Mouse (Mus musculus) neural tube, embryonic 15.5 days (tissue): ENCODE measurements at regions not wholly inside any gene's neighbourhood (a gene's known extent, or its start where the extent isn't known, plus 50 kb on each side); places are given as distances from the start of the nearest gene placed in this dataset.
"Not testable (repeated sequence)": the region's sequence is repeated elsewhere in the genome, so short reads cannot be mapped to it uniquely, and the experiment has no call there.

Experiments used
- ATAC-seq: fragments of 200-750 bp; cut with Nextera tagmentation; 2 replicates; pipeline ENCODE4 v1.8.0; 2017; ENCODE audit warnings: mild to moderate bottlenecking, moderate TSS enrichment, moderate library complexity; ENCODE audit not compliant: low FRiP score
- H3K27ac ChIP-seq: fragments of 300-500 bp; sonication (generic); replicated peaks from 2 replicates; pipeline ENCODE4 v1.5.1; 2015; ENCODE audit warnings: mild to moderate bottlenecking, inconsistent platforms
- H3K27me3 ChIP-seq: fragments of 300-500 bp; sonication (generic); replicated peaks from 2 replicates; pipeline ENCODE4 v1.6.1; 2015; ENCODE audit warnings: inconsistent platforms
- H3K36me3 ChIP-seq: fragments of 300-500 bp; sonication (generic); 2 replicates; pipeline ENCODE4 v1.6.1; 2015; ENCODE audit warnings: inconsistent platforms
- H3K4me1 ChIP-seq: fragments of 300-500 bp; sonication (generic); 2 replicates; pipeline ENCODE4 v1.6.1; 2015; ENCODE audit warnings: inconsistent platforms
- H3K4me2 ChIP-seq: fragments of 300-500 bp; sonication (generic); 2 replicates; pipeline ENCODE4 v1.6.1; 2015; ENCODE audit warnings: inconsistent platforms, mild to moderate bottlenecking, moderate library complexity
- H3K4me3 ChIP-seq: fragments of 300-500 bp; sonication (generic); replicated peaks from 2 replicates; pipeline ENCODE4 v1.5.1; 2015; ENCODE audit warnings: mild to moderate bottlenecking, inconsistent platforms
- H3K9ac ChIP-seq: fragments of 300-500 bp; sonication (generic); replicated peaks from 2 replicates; pipeline ENCODE4 v1.6.1; 2015; ENCODE audit warnings: mild to moderate bottlenecking, inconsistent platforms
- H3K9me3 ChIP-seq: fragments of 300-500 bp; sonication (generic); replicated peaks from 2 replicates; pipeline ENCODE4 v1.6.1; 2016; ENCODE audit warnings: inconsistent platforms
- WGBS: fragments of 180-500 bp; shearing (Covaris S2); methylation state at CpG from one replicate; pipeline ENCODE4 v1.1.7; 2015; ENCODE audit warnings: mixed read lengths; 5-methylcytosine and 5-hydroxymethylcytosine counted together

DNA sequence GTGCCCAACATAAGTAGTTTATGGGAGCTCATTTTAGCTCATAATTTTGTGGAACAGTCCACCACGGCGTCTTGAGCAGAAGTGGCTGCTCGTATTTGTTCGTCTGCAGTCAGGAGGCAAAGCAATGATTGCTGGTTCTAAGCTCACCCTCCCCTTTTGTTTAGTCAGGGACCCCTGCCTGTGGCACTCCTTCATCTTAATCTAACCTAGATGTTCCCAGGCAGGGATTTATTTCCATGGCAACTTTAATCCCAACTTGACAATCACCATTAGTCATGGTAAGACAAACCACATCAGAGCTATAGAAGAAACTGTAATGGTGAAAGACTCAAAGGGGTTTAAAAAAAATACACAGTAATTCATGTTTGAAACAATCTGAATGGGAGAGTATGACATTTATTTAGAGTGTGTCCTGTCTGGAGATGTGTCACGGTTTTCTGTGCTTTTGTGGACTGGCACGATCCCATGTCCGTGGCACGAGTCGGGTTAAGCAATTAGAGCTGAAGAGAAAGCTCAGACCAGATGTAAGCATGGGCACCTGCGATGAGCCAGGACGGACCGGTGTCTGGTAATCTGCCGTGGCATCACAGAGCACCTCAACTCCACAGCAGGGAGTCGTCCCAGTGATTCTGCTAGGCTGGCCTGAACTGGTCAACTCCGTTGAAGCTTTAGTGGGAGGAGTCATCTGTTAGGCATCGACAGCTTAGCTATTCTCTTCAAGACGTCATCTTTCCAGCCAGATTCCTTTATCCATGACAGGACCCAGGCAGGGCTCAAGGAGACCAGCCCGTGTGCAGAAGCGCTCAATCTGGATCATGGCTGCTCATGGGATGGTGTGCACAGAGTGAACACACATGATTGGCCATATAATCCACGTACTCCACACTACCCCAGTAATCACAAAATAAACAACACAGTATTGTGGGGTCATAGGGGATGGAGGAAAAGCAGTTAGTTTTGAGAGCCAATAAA is 281.5 kb downstream of the Ajap1 start:
- no peak for ATAC-seq
- Histone ChIP-seq H3K4me2 (no peak overlapping the region), H3K9ac (no peak overlapping the region), H3K27me3 (peaks cover 8% of the 10 kb centered on the region; the same call in 1 of the 2 replicates), H3K9me3 (no peaks in the 10 kb centered on the region; the same call in 1 of the 2 replicates), H3K27ac (no peak overlapping the region), H3K4me3 (no peak overlapping the region), H3K4me1 (no peaks in the 10 kb centered on the region), H3K36me3 (no peaks in the 10 kb centered on the region)
- 53% methylated on average over 20 of the region's 20 CpGs for WGBS

DNA sequence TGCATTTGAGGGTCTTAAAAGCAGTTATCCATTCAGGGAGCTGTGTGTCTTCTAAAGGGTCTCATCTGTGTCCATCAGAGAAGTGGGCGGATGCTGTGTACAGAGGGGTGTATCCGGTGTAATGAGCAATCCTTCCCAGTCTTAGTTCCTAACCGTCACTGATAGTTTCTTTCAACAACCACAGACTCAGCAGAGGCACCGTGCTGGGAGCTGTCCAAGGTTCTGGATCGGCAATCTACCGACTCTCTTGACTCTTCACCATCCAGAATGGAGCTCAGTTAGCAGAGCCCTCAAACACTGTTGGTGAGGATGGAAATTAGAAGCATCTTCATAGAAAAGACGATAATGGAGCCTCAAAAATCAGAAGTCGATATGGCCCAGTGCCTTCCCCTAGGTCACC is 293.1 kb downstream of the Ajap1 start:
- H3K9me3 ChIP-seq: no peaks in the 10 kb centered on the region
- no peak overlapping the region for H3K4me2 ChIP-seq
- H3K9ac ChIP-seq: no peak overlapping the region
- 12% methylated on average over 8 of the region's 8 CpGs for WGBS
- H3K36me3 ChIP-seq: no peaks in the 10 kb centered on the region
- no peak overlapping the region for H3K4me3 ChIP-seq
- no peak for ATAC-seq
- H3K27ac ChIP-seq: no peak overlapping the region
- H3K4me1 ChIP-seq: peaks cover 40% of the 10 kb centered on the region
- 0 out of 2 replicates have a peak, but pooled peaks cover 5% of the 10 kb centered on the region for H3K27me3 ChIP-seq

DNA sequence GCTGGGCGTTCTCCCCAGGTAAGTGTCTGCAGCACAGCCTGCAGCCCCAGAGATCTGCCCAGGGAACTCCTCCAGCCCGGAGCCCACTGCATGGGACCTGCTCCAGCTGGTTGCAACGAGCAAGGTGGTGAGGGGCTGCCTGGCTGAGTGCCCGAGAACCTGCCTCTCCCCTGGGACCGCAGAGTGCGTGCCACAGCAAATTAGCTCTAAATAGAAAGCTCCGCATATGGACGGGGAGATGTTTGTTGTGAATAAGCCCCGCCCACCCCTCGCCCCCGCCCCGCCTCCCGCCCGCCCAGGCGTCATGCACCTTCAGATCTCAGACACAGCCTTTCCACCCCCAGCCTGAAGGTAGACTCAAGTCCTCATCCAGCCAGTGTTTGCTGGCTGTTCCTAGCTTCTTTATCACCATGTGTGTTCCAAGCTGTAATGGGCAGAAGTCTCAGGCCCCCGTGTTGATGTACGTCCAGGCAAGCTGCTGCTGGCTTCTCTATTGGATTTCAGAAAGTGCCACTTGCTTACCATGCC is 294.0 kb downstream of the Ajap1 start:
- Histone ChIP-seq H3K27me3 (0 out of 2 replicates have a peak, but pooled peaks cover 5% of the 10 kb centered on the region), H3K9ac (no peak overlapping the region; the same call in 1 of the 2 replicates), H3K9me3 (no peaks in the 10 kb centered on the region), H3K4me3 (0 out of 2 replicates have a peak overlapping the region, but pooled peaks have one; percentile 7), H3K27ac (no peak overlapping the region), H3K4me2 (peak overlapping the region; percentile 52), H3K36me3 (no peaks in the 10 kb centered on the region), H3K4me1 (peaks cover 32% of the 10 kb centered on the region)
- 2% methylated on average over 17 of the region's 17 CpGs for WGBS
- no peak for ATAC-seq

DNA sequence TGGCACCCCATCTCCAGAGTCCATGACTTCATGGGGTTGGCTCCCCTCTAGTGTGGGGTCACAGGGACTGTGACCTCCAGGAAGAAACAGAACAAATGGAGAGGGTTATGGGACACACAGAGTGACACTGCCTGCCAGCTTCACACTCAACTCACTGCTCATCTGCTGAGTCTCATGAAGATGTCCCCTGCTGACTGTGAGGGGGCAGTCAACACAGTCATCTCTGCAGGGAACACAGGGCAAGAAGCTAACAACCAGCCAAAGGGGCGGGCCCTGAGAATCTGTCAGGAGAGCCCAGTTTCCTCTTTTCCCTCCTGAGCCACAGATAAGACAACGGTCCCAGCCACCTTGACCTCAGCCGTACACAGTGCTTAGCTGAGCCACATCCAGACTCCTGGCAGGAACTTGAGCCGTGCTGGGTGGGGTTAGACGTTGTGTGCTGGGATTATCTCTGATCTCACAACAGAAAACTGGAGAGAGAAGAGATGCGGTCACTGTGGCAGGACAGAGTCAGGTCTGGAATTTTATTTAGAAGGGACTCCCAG is 294.6 kb downstream of the Ajap1 start:
- peaks cover 32% of the 10 kb centered on the region for H3K4me1 ChIP-seq
- 2% methylated on average over 6 of the region's 6 CpGs for WGBS
- H3K36me3 ChIP-seq: no peaks in the 10 kb centered on the region
- ATAC-seq: no peak
- 0 out of 2 replicates have a peak overlapping the region, but pooled peaks have one; percentile 7 for H3K4me3 ChIP-seq
- 0 out of 2 replicates have a peak, but pooled peaks cover 5% of the 10 kb centered on the region for H3K27me3 ChIP-seq
- H3K4me2 ChIP-seq: peak overlapping the region; percentile 52
- no peaks in the 10 kb centered on the region for H3K9me3 ChIP-seq
- H3K9ac ChIP-seq: no peak overlapping the region; the same call in 1 of the 2 replicates
- H3K27ac ChIP-seq: no peak overlapping the region

DNA sequence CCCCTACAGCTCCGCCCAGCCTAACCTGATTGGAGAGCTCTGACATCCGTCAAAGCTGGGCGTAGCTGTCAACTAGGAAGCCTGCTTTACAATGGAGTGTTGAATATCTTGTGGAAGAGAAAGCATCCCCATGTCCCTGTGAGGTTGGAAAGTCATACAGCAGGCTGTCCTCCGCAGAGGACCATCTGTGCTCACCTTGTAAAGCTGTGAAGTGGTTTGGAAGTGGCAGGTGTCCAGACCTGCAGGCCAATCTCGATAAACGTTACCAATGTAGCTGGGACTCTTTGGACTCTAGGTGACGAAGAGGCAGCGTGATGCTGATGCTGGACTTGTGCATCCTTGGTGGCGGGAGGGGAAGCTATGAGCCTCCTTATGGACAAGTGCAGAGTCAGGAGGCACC is 305.1 kb downstream of the Ajap1 start:
- H3K36me3 ChIP-seq: no peaks in the 10 kb centered on the region
- H3K9me3 ChIP-seq: no peaks in the 10 kb centered on the region
- no peak overlapping the region for H3K4me2 ChIP-seq
- no peaks in the 10 kb centered on the region for H3K27me3 ChIP-seq
- H3K9ac ChIP-seq: no peak overlapping the region
- 94% methylated on average over 9 of the region's 9 CpGs for WGBS
- H3K4me3 ChIP-seq: no peak overlapping the region
- peaks cover 11% of the 10 kb centered on the region for H3K4me1 ChIP-seq
- no peak for ATAC-seq
- H3K27ac ChIP-seq: no peak overlapping the region

DNA sequence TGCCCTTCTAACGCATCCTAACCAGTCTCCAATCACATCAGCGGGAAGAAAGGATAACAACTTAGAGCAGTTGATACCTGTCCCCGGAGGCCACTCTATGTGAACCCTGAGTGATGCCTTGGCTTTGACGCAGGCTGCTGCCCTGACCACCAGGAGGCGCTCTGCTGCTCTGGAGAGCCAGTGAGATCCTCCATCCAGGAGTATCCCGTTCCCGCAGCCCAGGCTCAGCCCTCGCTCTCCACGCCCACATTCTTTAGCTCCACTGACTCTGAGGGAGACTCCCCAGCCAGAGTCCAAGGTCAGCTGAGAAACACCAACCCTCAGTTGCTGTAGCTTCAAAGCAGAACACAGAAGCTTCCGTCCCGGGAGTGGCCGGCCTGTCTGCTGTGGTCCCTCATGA is 307.0 kb downstream of the Ajap1 start:
- Histone ChIP-seq H3K4me2 (no peak overlapping the region), H3K4me1 (peaks cover 11% of the 10 kb centered on the region), H3K9me3 (no peaks in the 10 kb centered on the region), H3K27me3 (no peaks in the 10 kb centered on the region), H3K9ac (no peak overlapping the region), H3K36me3 (no peaks in the 10 kb centered on the region), H3K27ac (no peak overlapping the region), H3K4me3 (no peak overlapping the region)
- ATAC-seq: no peak
- WGBS: 7% methylated on average over 12 of the region's 12 CpGs

DNA sequence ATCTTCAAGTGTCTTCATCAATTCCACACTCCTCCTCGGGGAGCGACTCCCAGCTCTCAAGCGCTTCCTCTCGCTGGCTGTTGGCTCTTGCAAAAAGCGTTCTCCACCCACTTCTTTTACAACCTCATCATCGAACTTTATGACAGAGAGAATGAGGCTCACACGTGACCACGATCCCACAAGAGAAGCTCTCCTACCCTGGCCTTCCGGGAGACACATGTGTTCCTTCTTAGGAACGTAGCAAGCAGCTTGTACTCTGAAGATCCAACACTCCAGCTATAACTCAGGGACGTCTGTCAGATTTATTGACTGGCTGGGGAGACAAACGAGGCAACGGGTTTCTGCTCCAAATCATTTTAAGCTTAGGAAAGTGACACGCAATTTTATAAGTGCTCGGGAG is 307.5 kb downstream of the Ajap1 start:
- Histone ChIP-seq H3K36me3 (no peaks in the 10 kb centered on the region), H3K4me2 (no peak overlapping the region), H3K9me3 (no peaks in the 10 kb centered on the region), H3K4me1 (peaks cover 11% of the 10 kb centered on the region), H3K27me3 (no peaks in the 10 kb centered on the region), H3K9ac (no peak overlapping the region), H3K4me3 (no peak overlapping the region), H3K27ac (no peak overlapping the region)
- no peak for ATAC-seq
- 35% methylated on average over 15 of the region's 15 CpGs for WGBS

DNA sequence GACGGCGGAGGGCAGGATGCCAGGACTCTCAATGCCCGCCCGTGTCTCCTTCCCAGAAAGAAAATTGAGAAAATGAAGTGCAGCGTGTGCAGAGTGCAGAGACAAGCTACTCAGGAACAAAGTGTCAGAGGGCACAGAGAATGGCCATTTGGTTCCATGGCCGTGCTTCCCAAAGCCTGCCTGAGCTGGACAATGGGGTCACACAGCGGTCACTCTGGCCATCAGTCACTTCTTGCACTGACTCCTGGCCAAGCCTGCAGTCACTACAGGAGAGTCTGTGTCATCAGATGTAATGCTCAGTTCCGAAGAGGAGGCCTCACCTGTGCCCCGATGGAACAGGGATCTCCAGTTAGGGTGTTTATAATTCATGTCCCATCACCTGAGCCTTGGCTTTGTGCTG is 312.6 kb downstream of the Ajap1 start:
- Histone ChIP-seq H3K4me3 (no peak overlapping the region), H3K27ac (no peak overlapping the region), H3K9ac (no peak overlapping the region), H3K9me3 (no peaks in the 10 kb centered on the region), H3K27me3 (no peaks in the 10 kb centered on the region), H3K4me2 (no peak overlapping the region), H3K4me1 (peaks cover 4% of the 10 kb centered on the region; the same call in 1 of the 2 replicates), H3K36me3 (no peaks in the 10 kb centered on the region)
- WGBS: 42% methylated on average over 9 of the region's 9 CpGs
- no peak for ATAC-seq

DNA sequence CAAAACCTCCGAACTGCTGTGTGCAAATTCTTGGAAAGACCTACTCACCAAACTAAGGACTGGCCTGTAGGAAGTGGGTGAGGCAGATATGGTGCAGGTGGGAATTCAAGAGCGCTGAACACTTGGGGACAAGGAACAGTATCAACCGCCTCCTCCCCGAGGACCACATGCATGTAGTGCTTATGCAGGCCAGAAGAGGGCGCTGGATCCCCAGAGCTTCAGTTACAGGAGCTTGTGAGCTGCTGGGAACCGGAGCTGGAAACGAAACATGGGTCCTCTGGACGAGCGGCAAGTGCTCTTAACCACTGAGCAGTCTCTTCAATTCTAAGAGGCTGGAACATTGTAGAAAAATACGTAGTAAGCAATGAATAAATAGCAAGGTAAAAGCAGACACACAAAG is 317.8 kb downstream of the Ajap1 start:
- ATAC-seq: no peak
- no peak overlapping the region for H3K27ac ChIP-seq
- no peaks in the 10 kb centered on the region for H3K27me3 ChIP-seq
- H3K9me3 ChIP-seq: no peaks in the 10 kb centered on the region
- no peak overlapping the region for H3K4me2 ChIP-seq
- no peak overlapping the region for H3K4me3 ChIP-seq
- H3K36me3 ChIP-seq: no peaks in the 10 kb centered on the region
- H3K9ac ChIP-seq: no peak overlapping the region
- no peaks in the 10 kb centered on the region for H3K4me1 ChIP-seq
- 90% methylated on average over 10 of the region's 10 CpGs for WGBS

DNA sequence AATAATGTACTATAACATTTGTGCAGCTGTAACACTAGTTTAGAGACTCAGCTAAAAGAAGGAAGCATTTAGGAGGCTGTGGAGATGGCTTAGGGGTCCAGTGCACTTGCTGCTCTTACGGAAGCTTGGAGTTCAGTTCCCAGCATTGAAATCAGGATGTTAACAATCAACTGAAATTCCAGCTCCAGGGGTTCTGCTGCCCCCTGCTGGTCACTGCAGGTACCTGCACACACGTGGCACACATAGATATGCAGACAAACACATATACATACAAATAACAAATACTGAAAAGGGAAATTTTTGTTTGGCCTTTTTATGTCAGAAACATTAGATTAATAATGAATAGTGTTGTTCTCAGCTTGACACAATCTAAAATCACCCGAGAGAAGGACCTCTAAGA is 322.5 kb downstream of the Ajap1 start:
- Histone ChIP-seq H3K4me2 (no peak overlapping the region), H3K36me3 (no peaks in the 10 kb centered on the region), H3K4me3 (no peak overlapping the region), H3K9me3 (no peaks in the 10 kb centered on the region), H3K27me3 (no peaks in the 10 kb centered on the region), H3K4me1 (0 out of 2 replicates have a peak, but pooled peaks cover 7% of the 10 kb centered on the region), H3K9ac (no peak overlapping the region), H3K27ac (no peak overlapping the region)
- 95% methylated on average over 3 of the region's 3 CpGs for WGBS
- no peak for ATAC-seq

DNA sequence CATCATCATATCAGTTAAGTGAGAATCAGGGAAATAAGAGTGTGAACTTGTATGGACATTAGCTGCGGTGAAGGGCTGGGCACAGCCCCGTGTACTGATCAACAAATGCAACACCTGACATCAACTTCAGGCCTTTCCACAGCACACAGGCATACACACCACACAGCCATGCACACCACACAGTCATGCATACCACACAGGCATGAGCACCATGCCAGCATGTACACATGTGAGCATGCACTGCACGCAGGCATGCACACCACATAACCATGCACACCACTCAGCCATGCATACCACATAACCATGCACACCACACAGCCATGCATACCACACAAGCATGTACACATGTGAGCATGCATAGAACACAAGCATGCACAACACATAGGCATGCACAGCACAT is 325.0 kb downstream of the Ajap1 start:
- 92% methylated on average over 3 of the region's 3 CpGs for WGBS
- no peaks in the 10 kb centered on the region for H3K27me3 ChIP-seq
- no peaks in the 10 kb centered on the region for H3K36me3 ChIP-seq
- H3K9ac ChIP-seq: no peak overlapping the region
- H3K4me2 ChIP-seq: no peak overlapping the region
- H3K9me3 ChIP-seq: no peaks in the 10 kb centered on the region
- ATAC-seq: no peak
- H3K4me1 ChIP-seq: 0 out of 2 replicates have a peak, but pooled peaks cover 7% of the 10 kb centered on the region
- no peak overlapping the region for H3K4me3 ChIP-seq
- no peak overlapping the region for H3K27ac ChIP-seq

DNA sequence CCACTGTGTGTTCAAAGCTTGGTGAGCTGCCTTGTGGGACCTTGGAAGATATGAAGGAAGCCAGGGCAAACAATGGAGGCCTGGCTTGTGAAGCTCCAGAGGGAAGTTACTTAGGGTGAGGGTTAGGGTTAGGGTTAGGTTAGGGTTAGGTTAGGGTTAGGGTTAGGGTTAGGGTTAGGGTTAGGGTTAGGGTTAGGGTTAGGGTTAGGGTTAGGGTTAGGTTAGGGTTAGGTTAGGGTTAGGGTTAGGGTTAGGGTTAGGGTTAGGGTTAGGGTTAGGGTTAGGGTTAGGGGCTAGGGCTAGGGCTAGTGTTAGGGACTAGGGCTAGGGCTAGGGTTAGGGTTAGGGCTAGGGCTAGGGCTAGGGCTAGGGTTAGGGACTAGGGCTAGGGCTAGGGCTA is 329.7 kb downstream of the Ajap1 start:
- not testable (repeated sequence) for H3K9ac ChIP-seq, H3K4me2 ChIP-seq, H3K27ac ChIP-seq, H3K36me3 ChIP-seq, H3K27me3 ChIP-seq, H3K4me1 ChIP-seq, H3K9me3 ChIP-seq, ATAC-seq, H3K4me3 ChIP-seq
